Mouse (Mus musculus) bone marrow, adult 2 months (tissue): ENCODE measurements at regions not wholly inside any gene's neighbourhood (a gene's known extent, or its start where the extent isn't known, plus 50 kb on each side); places are given as distances from the start of the nearest gene placed in this dataset.

Source experiments
- CTCF ChIP-seq: fragments of 200-500 bp; IDR thresholded peaks from 2 replicates; pipeline ENCODE4 v1.5.1; 2011; ENCODE audit warnings: low read length, control low read depth; ENCODE audit not compliant: control insufficient read depth, insufficient read depth
- POLR2A ChIP-seq: fragments of 200-500 bp; IDR thresholded peaks from 2 replicates; pipeline ENCODE4 v1.6.1; 2011; ENCODE audit warnings: low read depth, mild to moderate bottlenecking, control low read depth, low read length, borderline replicate concordance; ENCODE audit not compliant: control insufficient read depth

- no peak for TF ChIP-seq POLR2A
- TF ChIP-seq CTCF: no peak
These were observed 221.9 kb upstream of the Mmadhc start for GRCm38 (mm10) chr2:50518371-50519128.
